Mouse (Mus musculus): ENCODE results near the gene Nck2.
"Not testable (repeated sequence)": the region's sequence is repeated elsewhere in the genome, so short reads cannot be mapped to it uniquely, and the experiment has no call there.

The Nck2 gene

GRCm38 (mm10) chr1:43530295-43531020 lies 86.1 kb downstream of the Nck2 start:
- no peak for DNase-seq (ENCODE audit: extremely low read depth, low read depth, low spot score)

GRCm38 (mm10) chr1:43531307-43531706 lies 86.9 kb downstream of the Nck2 start:
- DNase-seq (ENCODE audit: extremely low read depth, low read depth, low spot score), result no peak

- DNase-seq (ENCODE audit: extremely low read depth, low read depth, low spot score), result no peak
Observed at GRCm38 (mm10) chr1:43532279-43532678, 87.9 kb downstream of the Nck2 start.

GRCm38 (mm10) chr1:43533497-43533896 lies 89.1 kb downstream of the Nck2 start:
- DNase-seq (ENCODE audit: extremely low read depth, low read depth, low spot score), result not testable (repeated sequence)

GRCm38 (mm10) chr1:43534060-43534760 lies 89.8 kb downstream of the Nck2 start:
- DNase-seq (ENCODE audit: extremely low read depth, low read depth, low spot score), result no peak

GRCm38 (mm10) chr1:43535519-43536000 lies 91.2 kb downstream of the Nck2 start:
- no peak for DNase-seq (ENCODE audit: extremely low read depth, low read depth, low spot score)

GRCm38 (mm10) chr1:43536266-43536665 lies 91.9 kb downstream of the Nck2 start:
- DNase-seq (ENCODE audit: extremely low read depth, low read depth, low spot score), result no peak

GRCm38 (mm10) chr1:43537021-43537420 lies 92.6 kb downstream of the Nck2 start:
- no peak for DNase-seq (ENCODE audit: extremely low read depth, low read depth, low spot score)

GRCm38 (mm10) chr1:43537496-43537895 lies 93.1 kb downstream of the Nck2 start:
- DNase-seq (ENCODE audit: extremely low read depth, low read depth, low spot score), result no peak

- no peak for DNase-seq (ENCODE audit: extremely low read depth, low read depth, low spot score)
Observed at GRCm38 (mm10) chr1:43538716-43539115, 94.3 kb downstream of the Nck2 start.

- no peak for DNase-seq (ENCODE audit: extremely low read depth, low read depth, low spot score)
Observed at GRCm38 (mm10) chr1:43539689-43540380, 95.5 kb downstream of the Nck2 start.

- no peak for DNase-seq (ENCODE audit: extremely low read depth, low read depth, low spot score)
Observed at GRCm38 (mm10) chr1:43542339-43542738, 98.0 kb downstream of the Nck2 start.

GRCm38 (mm10) chr1:43547644-43548043 lies 103.3 kb downstream of the Nck2 start:
- no peak for DNase-seq (ENCODE audit: extremely low read depth, low read depth, low spot score)

- no peak for DNase-seq (ENCODE audit: extremely low read depth, low read depth, low spot score)
Observed at GRCm38 (mm10) chr1:43548749-43549148, 104.4 kb downstream of the Nck2 start.

- no peak for DNase-seq (ENCODE audit: extremely low read depth, low read depth, low spot score)
Observed at GRCm38 (mm10) chr1:43550525-43550924, 106.1 kb downstream of the Nck2 start.

- not testable (repeated sequence) for DNase-seq (ENCODE audit: extremely low read depth, low read depth, low spot score)
Observed at GRCm38 (mm10) chr1:43553989-43554679, 109.8 kb downstream of the Nck2 start.

GRCm38 (mm10) chr1:43555222-43555974 lies 111.0 kb downstream of the Nck2 start:
- DNase-seq (ENCODE audit: extremely low read depth, low read depth, low spot score), result no peak

- no peak for DNase-seq (ENCODE audit: extremely low read depth, low read depth, low spot score)
Observed at GRCm38 (mm10) chr1:43558329-43558728, 114.0 kb downstream of the Nck2 start.

GRCm38 (mm10) chr1:43559043-43559692 lies 114.8 kb downstream of the Nck2 start:
- no peak for DNase-seq (ENCODE audit: extremely low read depth, low read depth, low spot score)

- DNase-seq (ENCODE audit: extremely low read depth, low read depth, low spot score), result no peak
Observed at GRCm38 (mm10) chr1:43561085-43561484, 116.7 kb downstream of the Nck2 start.

All from fat pad, adult 2 months (tissue).